Mouse (Mus musculus) kidney, embryonic 14.5 days (tissue): ENCODE measurements around the gene Mrpl43. TPM values are rescaled to one million over a fixed set of nuclear protein-coding genes. Genes with fewer than 3 reads are reported as not detected.

ENCODE experiments used
- ATAC-seq: fragments of 200-750 bp; cut with Nextera tagmentation; 2 replicates; pipeline ENCODE4 v1.8.0; 2017; ENCODE audit warnings: moderate number of reproducible peaks, mild to moderate bottlenecking, moderate TSS enrichment, moderate library complexity; ENCODE audit not compliant: low FRiP score, low TSS enrichment
- H3K27ac ChIP-seq: fragments of 300-500 bp; sonication (generic); 2 replicates; pipeline ENCODE4 v1.5.1; 2014; ENCODE audit warnings: low read depth, mild to moderate bottlenecking, low read length, moderate library complexity, mixed read lengths
- H3K27me3 ChIP-seq: fragments of 300-500 bp; sonication (generic); 2 replicates; pipeline ENCODE4 v1.6.1; 2014; ENCODE audit warnings: mild to moderate bottlenecking, low read length; ENCODE audit not compliant: control insufficient read depth, insufficient read depth
- H3K36me3 ChIP-seq: fragments of 300-500 bp; sonication (generic); 2 replicates; pipeline ENCODE4 v1.6.1; 2014; ENCODE audit warnings: low read length, mixed read lengths; ENCODE audit not compliant: control insufficient read depth, insufficient read depth
- H3K4me1 ChIP-seq: fragments of 300-500 bp; sonication (generic); 2 replicates; pipeline ENCODE4 v1.6.1; 2014; ENCODE audit warnings: low read length, mixed read lengths; ENCODE audit not compliant: control insufficient read depth, insufficient read depth
- H3K4me2 ChIP-seq: fragments of 300-500 bp; sonication (generic); replicated peaks from 2 replicates; pipeline ENCODE4 v1.6.1; 2014; ENCODE audit warnings: low read depth, mild to moderate bottlenecking, low read length
- H3K4me3 ChIP-seq: fragments of 300-500 bp; sonication (generic); 2 replicates; pipeline ENCODE4 v1.5.1; 2014; ENCODE audit warnings: mild to moderate bottlenecking, low read length
- H3K9ac ChIP-seq: fragments of 300-500 bp; sonication (generic); 2 replicates; pipeline ENCODE4 v1.6.1; 2014; ENCODE audit warnings: low read depth, mild to moderate bottlenecking, low read length, moderate library complexity
- H3K9me3 ChIP-seq: fragments of 300-500 bp; sonication (generic); 2 replicates; pipeline ENCODE4 v1.6.1; 2016; ENCODE audit warnings: low read length; ENCODE audit not compliant: control insufficient read depth
- whole genome bisulfite sequencing: fragments of 180-500 bp; shearing (Covaris S2); extraction: QIAGEN DNeasy Blood & Tissue Kit; methylation state at CpG from one replicate; pipeline ENCODE4 v1.1.7; 2014; 5-methylcytosine and 5-hydroxymethylcytosine counted together
- polyA plus RNA-seq: library from polyadenylated mRNA; unstranded; fragments of >200 nt; fragmentation: Nextera tagmentation; extraction: Ambion mirVana; gene quantifications from 2 replicates; pipeline ENCODE4 v1.2.1, GENCODE M21; 2014

The Mrpl43 gene
- polyA plus RNA-seq, 1 experiment from 2014 or later: 69.9 TPM

DNA sequence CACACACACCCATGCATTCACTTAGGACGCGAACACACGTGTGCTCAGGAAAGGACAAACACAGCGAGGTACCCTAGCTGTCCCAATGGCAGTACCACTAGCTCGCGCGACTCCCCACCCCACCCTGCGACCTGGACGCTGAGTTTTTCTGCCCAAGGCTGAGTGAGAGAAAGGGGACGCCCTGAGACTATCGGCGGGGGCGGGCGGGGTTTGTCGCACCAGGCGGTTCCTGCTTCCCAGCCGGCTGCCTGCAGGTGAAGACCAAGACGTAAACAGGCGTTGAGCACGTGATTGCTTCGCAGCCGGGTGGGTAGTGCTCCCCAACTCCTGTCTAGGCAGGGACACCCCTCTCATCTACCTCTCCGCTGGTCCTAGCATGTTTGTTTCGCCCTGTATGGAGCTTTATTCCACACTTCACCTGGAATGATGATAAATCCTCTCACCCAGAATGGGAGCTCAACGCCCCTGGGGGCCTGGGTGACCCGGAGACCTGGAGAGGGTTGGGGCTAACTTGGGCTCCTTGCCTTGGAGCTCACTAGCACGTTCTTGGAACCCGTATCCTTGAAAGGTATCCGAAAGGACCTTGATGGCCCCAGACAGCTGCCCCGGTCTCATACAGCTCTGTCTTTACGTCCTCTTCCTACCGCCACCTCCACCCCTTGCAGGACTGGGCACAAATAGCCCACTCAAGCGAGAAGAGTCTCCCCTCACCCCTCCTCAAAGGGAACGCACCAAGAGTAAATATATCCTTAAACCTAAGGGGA lies 9.5 kb upstream of the Mrpl43 start:
- peak overlapping the region; percentile 80 for H3K4me3 ChIP-seq
- peaks cover 48% of the 10 kb centered on the region for H3K4me1 ChIP-seq
- peak overlapping the region; percentile 96 for H3K4me2 ChIP-seq
- peak overlapping the region; percentile 100 for H3K27ac ChIP-seq
- peaks cover 22% of the 10 kb centered on the region for H3K36me3 ChIP-seq
- 2% methylated on average over 32 of the region's 34 CpGs for WGBS
- H3K9ac ChIP-seq: peak overlapping the region; percentile 85
- H3K9me3 ChIP-seq: no peaks in the 10 kb centered on the region
- ATAC-seq: no peak; the same call in 1 of the 2 replicates
- H3K27me3 ChIP-seq: no peaks in the 10 kb centered on the region

DNA sequence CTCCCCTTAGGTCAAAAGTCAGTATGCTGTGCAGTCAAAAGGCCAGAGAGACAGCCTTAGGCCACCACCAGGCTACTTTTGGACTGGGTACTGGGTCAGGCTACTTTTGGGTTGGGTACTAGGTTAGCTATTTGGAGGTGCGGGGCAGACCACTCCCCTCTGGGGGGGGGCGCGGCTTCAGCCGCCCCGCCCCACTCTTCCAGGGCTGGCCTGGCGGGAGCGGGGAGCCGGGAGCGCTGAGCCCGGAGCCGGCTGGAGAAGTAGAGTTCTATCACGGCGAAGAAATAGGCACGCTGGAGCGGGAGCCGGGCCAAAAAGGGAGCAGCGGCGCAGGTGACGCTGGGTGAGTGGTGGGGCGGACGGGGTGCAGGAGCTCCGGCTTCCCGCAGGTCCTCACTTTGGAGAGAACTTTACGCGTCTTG lies 8.8 kb upstream of the Mrpl43 start:
- Histone ChIP-seq H3K27ac (peak overlapping the region; percentile 100), H3K4me3 (peak overlapping the region; percentile 80), H3K4me2 (peak overlapping the region; percentile 96), H3K9ac (peak overlapping the region; percentile 85), H3K9me3 (no peaks in the 10 kb centered on the region), H3K4me1 (peaks cover 41% of the 10 kb centered on the region), H3K27me3 (no peaks in the 10 kb centered on the region), H3K36me3 (peaks cover 29% of the 10 kb centered on the region)
- 0 out of 2 replicates have a peak, but pooled peaks have one; percentile 2 for ATAC-seq
- WGBS: under 1% methylated on average over 25 of the region's 25 CpGs

DNA sequence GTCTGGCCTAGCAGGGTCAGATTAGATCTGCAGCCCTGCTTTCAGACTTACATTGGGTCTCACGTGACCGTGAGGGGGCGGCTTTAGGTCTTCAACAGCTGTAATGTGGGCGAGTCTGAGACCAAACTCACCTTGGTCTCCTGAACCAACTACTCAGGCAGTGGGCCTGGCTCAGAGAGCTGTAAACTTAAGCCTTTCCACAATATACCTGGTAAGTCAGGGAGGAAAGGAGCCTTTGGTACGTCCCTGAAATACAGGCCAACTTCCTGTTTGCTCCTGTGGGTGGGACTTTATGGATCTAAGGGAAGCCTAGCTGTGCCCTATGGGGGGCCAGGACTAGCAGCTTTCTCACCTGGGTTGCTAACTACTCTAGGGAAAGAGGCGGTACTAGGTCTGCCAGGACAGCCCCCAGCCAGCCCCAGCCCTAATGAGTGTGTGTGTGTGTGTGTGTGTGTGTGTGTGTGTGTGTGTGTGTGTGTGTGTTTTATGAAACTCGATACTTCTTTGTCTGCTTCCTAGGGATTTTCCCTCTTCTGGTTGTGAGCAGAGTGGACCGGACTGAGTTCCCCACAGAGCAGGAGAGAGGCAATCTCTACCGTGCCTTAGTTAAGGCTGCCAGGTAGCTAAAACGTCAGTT lies 8.2 kb upstream of the Mrpl43 start, which contains the start of gene Lzts2:
TSS of gene Lzts2 (plus strand) at position 80 of the 637 bp plus-strand sequence.
- WGBS: 3% methylated on average over 10 of the region's 10 CpGs
- Histone ChIP-seq H3K4me3 (peak within 1 kb of the TSS; percentile 80), H3K36me3 (peaks cover 33% of the 10 kb centered on the region), H3K27ac (peak within 1 kb of the TSS; percentile 100), H3K27me3 (no peaks in the 10 kb centered on the region), H3K9me3 (no peaks in the 10 kb centered on the region), H3K4me1 (peaks cover 36% of the 10 kb centered on the region), H3K9ac (peak within 1 kb of the TSS; percentile 85), H3K4me2 (peak within 1 kb of the TSS; percentile 96)
- ATAC-seq: 0 out of 2 replicates have a peak, but pooled peaks have one; percentile 4

DNA sequence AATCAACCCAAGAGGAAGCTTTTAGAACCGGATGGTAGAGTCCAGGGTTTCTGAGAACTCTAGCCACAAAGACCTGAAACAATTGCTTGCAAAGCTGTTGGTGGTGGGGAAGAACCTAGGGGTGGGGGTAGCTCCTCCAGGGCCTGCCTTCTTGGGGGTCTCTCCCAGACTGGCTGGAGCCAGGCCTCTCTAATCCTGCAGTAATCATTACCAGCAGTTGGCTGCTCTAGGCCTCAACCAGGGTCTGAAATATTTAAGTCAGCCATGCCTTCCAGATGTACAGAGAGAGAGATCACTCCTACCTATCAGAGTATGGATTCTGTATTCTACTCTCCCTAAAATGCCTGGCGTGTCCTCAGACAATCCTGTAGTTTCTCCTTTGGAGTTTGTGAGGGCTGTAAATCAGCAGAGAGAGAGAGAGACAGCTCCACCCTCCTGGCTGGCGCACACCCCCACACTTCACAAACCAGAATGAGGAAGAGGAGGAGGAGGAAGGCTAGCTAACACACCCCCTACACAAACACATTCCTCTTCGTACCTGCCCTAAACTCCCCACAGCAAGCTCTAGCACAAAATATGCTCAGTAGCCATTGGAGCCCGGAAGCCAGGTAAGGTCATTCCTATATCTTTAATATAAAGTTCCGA lies 7.5 kb upstream of the Mrpl43 start:
- Histone ChIP-seq H3K4me2 (no peak overlapping the region), H3K36me3 (peaks cover 39% of the 10 kb centered on the region), H3K9ac (no peak overlapping the region), H3K9me3 (no peaks in the 10 kb centered on the region), H3K4me3 (no peak overlapping the region), H3K4me1 (peaks cover 29% of the 10 kb centered on the region), H3K27me3 (no peaks in the 10 kb centered on the region), H3K27ac (peak overlapping the region; percentile 100; the same call in 1 of the 2 replicates)
- ATAC-seq: no peak
- 43% methylated on average over 6 of the region's 6 CpGs for WGBS

DNA sequence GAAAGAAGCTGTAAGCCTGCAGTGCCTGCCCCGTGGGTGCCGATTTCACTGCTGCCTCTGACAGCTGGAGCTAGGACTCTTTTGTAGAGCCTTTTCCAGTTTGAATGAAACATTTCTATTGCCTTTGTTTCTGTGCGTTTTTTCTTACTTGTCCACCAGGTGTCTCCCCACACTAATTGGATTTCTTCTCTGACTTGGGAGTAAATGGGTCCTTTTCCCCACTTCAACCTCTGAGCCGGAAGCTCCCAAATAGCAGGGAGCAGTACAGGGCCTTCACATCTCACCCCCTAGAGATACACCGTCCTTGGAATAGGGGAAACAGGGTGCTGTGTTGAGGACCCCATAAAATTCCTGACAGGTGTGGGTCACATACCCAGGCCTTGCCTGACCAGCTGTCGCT lies 6.4 kb upstream of the Mrpl43 start:
- H3K4me2 ChIP-seq: no peak overlapping the region; the same call in 1 of the 2 replicates
- 37% methylated on average over 6 of the region's 6 CpGs for WGBS
- no peak overlapping the region for H3K9ac ChIP-seq
- H3K9me3 ChIP-seq: no peaks in the 10 kb centered on the region
- peak overlapping the region; percentile 11; the same call in 1 of the 2 replicates for H3K27ac ChIP-seq
- H3K27me3 ChIP-seq: no peaks in the 10 kb centered on the region
- peaks cover 48% of the 10 kb centered on the region for H3K36me3 ChIP-seq
- peaks cover 30% of the 10 kb centered on the region for H3K4me1 ChIP-seq
- no peak for ATAC-seq
- H3K4me3 ChIP-seq: no peak overlapping the region

DNA sequence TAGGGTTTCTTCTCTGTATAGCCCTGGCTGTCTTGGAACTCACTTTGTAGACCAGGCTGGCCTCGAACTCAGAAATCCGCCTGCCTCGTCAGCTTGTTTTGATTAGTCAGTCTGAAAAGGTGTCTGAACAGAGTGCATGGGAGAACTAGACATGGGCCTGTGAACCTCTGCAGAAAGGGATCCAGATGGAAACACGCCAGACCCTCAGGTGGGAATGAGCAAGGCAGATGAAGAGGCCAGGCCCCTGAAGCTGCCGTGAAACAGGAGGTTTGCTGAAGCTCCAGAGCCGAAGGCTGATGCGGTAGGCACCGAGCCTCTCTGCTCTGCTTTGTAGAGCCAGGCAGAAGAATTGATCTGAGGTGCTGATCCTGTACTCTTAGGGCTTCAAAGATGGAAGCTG lies 6.0 kb upstream of the Mrpl43 start:
- H3K9ac ChIP-seq: 0 out of 2 replicates have a peak overlapping the region, but pooled peaks have one; percentile 12
- peaks cover 34% of the 10 kb centered on the region for H3K4me1 ChIP-seq
- no peak overlapping the region for H3K4me3 ChIP-seq
- H3K4me2 ChIP-seq: no peak overlapping the region
- ATAC-seq: no peak
- H3K36me3 ChIP-seq: peaks cover 48% of the 10 kb centered on the region
- peak overlapping the region; percentile 11; the same call in 1 of the 2 replicates for H3K27ac ChIP-seq
- no peaks in the 10 kb centered on the region for H3K27me3 ChIP-seq
- no peaks in the 10 kb centered on the region for H3K9me3 ChIP-seq
- 85% methylated on average over 8 of the region's 8 CpGs for WGBS

DNA sequence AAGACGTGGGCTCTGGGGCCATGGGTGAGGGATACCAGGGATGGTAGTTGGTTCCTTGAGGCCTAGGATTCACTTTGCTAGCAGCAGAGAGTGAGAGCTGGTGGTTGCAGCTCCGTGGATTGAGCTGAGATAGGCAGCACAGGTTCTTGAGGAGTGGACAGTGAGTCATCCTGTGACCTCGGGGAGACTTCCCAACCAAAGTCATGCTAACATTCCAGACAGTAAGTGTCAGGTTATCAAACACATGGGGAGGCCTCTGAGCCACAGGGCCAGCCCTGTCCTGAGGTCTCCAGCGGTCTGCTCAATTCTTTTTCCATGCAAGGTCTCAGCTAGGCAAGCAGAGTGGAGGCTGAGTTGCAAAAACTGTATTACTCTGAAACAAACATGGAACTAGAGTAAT lies 4.4 kb upstream of the Mrpl43 start:
- no peak for ATAC-seq
- no peak overlapping the region for H3K4me3 ChIP-seq
- H3K4me2 ChIP-seq: no peak overlapping the region
- no peak overlapping the region for H3K9ac ChIP-seq
- no peaks in the 10 kb centered on the region for H3K9me3 ChIP-seq
- peaks cover 31% of the 10 kb centered on the region for H3K4me1 ChIP-seq
- H3K27me3 ChIP-seq: no peaks in the 10 kb centered on the region
- peaks cover 48% of the 10 kb centered on the region for H3K36me3 ChIP-seq
- WGBS: 89% methylated on average over 4 of the region's 4 CpGs
- no peak overlapping the region for H3K27ac ChIP-seq

DNA sequence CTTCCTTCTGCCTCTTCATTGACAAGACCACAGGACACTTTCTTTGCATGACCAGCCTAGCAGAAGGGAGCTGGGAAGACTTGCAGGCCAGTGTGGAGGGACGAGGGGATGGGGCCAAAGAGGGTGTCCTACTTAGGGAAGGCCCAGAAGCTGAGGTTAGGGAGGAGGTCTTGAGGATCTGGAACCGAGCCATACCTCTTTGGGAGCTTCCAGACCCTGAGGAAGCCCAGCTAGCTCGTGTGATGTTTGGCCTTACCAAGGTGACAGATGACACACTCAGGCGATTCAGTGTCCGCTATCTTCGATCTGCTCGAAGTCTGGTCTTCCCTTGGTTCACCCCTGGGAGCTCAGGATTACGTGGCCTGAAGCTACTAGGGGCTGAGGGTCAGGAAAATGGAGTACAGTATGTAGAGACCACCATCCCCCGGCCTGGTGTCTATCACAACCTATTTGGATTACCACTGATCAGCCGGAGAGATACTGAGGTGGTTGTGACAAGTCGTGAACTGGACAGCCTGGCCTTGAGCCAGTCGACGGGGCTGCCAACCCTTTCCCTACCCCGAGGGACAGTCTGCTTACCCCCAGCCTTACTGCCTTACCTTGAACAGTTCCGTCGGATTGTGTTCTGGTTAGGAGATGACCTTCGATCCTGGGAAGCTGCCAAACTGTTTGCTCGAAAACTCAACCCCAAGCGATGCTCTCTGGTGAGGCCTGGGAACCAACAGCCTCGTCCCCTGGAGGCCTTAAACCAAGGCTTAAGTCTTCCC lies 1.4 kb upstream of the Mrpl43 start:
- ATAC-seq: no peak
- Histone ChIP-seq H3K4me1 (peaks cover 18% of the 10 kb centered on the region), H3K4me2 (peak overlapping the region; percentile 91), H3K27me3 (no peaks in the 10 kb centered on the region), H3K9me3 (no peaks in the 10 kb centered on the region), H3K9ac (peak overlapping the region; percentile 80; the same call in 1 of the 2 replicates), H3K27ac (no peak overlapping the region), H3K36me3 (peaks cover 68% of the 10 kb centered on the region), H3K4me3 (peak overlapping the region; percentile 97)
- WGBS: 88% methylated on average over 20 of the region's 20 CpGs
